Mouse (Mus musculus) gonadal fat pad, adult 2 months (tissue): Measurements from ENCODE around the gene Ipo13. TPM values are rescaled to one million over a fixed set of nuclear protein-coding genes. Genes with fewer than 3 reads are reported as not detected.

Experiments
- DNase-seq: peaks from one replicate; pipeline ENCODE4 v3.0.0-alpha.2; 2012; ENCODE audit warnings: low read depth
- polyA plus RNA-seq: library from polyadenylated mRNA; depleted of rRNA; stranded (reverse); fragments of >200 nt; gene quantifications from 2 replicates; pipeline ENCODE4 v1.2.3, GENCODE M21; 2012; rRNA removed

Gene Ipo13
- polyA plus RNA-seq: 49.3 and 58.7 TPM in 2 replicates

GRCm38 (mm10) chr4:117914591-117915442, at the start of gene Ipo13:
Ipo13 (minus strand) TSS chr4:117914999.
- DNase-seq: no peak

GRCm38 (mm10) chr4:117957492-117957891, 42.7 kb upstream of the Ipo13 start:
- no peak for DNase-seq

- peak; percentile 22 for DNase-seq
Measured at GRCm38 (mm10) chr4:117947493-117947892, 32.7 kb upstream of the Ipo13 start.

- DNase-seq: peak; percentile 92
Measured at GRCm38 (mm10) chr4:117946639-117947305, 32.0 kb upstream of the Ipo13 start.

- DNase-seq: no peak
Measured at GRCm38 (mm10) chr4:117943317-117943716, 28.5 kb upstream of the Ipo13 start.

GRCm38 (mm10) chr4:117936964-117937363, 22.2 kb upstream of the Ipo13 start:
- DNase-seq: no peak

GRCm38 (mm10) chr4:117934081-117934480, 19.3 kb upstream of the Ipo13 start:
- DNase-seq: no peak

GRCm38 (mm10) chr4:117933248-117933647, 18.4 kb upstream of the Ipo13 start:
- no peak for DNase-seq

GRCm38 (mm10) chr4:117929391-117929881, 14.6 kb upstream of the Ipo13 start, which contains the start of gene Artn:
Artn (minus strand) TSS chr4:117929763.
- DNase-seq: no peak

- DNase-seq: no peak
Measured at GRCm38 (mm10) chr4:117928699-117929241, 14.0 kb upstream of the Ipo13 start.

- no peak for DNase-seq
Measured at GRCm38 (mm10) chr4:117928234-117928633, 13.4 kb upstream of the Ipo13 start.

GRCm38 (mm10) chr4:117926545-117927482, 12.0 kb upstream of the Ipo13 start:
- DNase-seq: no peak

- DNase-seq: no peak
Measured at GRCm38 (mm10) chr4:117924916-117925315, 10.1 kb upstream of the Ipo13 start.

GRCm38 (mm10) chr4:117923450-117923849, 8.7 kb upstream of the Ipo13 start:
- DNase-seq: no peak

- DNase-seq: no peak
Measured at GRCm38 (mm10) chr4:117921358-117921757, 6.6 kb upstream of the Ipo13 start.

GRCm38 (mm10) chr4:117918762-117919161, 4.0 kb upstream of the Ipo13 start:
- no peak for DNase-seq

GRCm38 (mm10) chr4:117918261-117918660, 3.5 kb upstream of the Ipo13 start:
- no peak for DNase-seq

- DNase-seq: no peak
Measured at GRCm38 (mm10) chr4:117917847-117918246, 3.0 kb upstream of the Ipo13 start.

- no peak for DNase-seq
Measured at GRCm38 (mm10) chr4:117917402-117917801, 2.6 kb upstream of the Ipo13 start.

- DNase-seq: no peak
Measured at GRCm38 (mm10) chr4:117916386-117916785, 1.6 kb upstream of the Ipo13 start.

GRCm38 (mm10) chr4:117915489-117916105, 798 bp upstream of the Ipo13 start:
- DNase-seq: no peak
